Mouse (Mus musculus) heart, adult 2 months (tissue): ENCODE measurements around the gene Col6a2. TPM values are rescaled to one million over a fixed set of nuclear protein-coding genes. Genes with fewer than 3 reads are reported as not detected.

Experiments
- DNase-seq, 2 experiments: peaks; one replicate each; pipeline ENCODE4 v3.0.0; 2021
- H3K27ac ChIP-seq: fragments of 200-600 bp; 2 replicates; pipeline ENCODE4 v1.8.1; 2022
- H3K27me3 ChIP-seq: fragments of 200-500 bp; 2 replicates; pipeline ENCODE4 v1.6.1; 2012; ENCODE audit warnings: mild to moderate bottlenecking, low read length, inconsistent platforms, mixed read lengths; ENCODE audit not compliant: control insufficient read depth, insufficient read depth
- H3K36me3 ChIP-seq: fragments of 200-500 bp; 2 replicates; pipeline ENCODE4 v1.6.1; 2012; ENCODE audit warnings: low read length, inconsistent platforms; ENCODE audit not compliant: control insufficient read depth, insufficient read depth
- H3K4me1 ChIP-seq: fragments of 200-500 bp; 2 replicates; pipeline ENCODE4 v1.6.1; 2011; ENCODE audit warnings: low read length; ENCODE audit not compliant: control insufficient read depth, insufficient read depth
- H3K4me3 ChIP-seq: fragments of 200-600 bp; 2 replicates; pipeline ENCODE4 v1.8.1; 2022
- H3K79me2 ChIP-seq: fragments of 200-500 bp; replicated peaks from 2 replicates; pipeline ENCODE4 v1.6.1; 2012; ENCODE audit warnings: mild to moderate bottlenecking, inconsistent platforms, low read length, moderate library complexity, mixed read lengths; ENCODE audit not compliant: control insufficient read depth, insufficient read depth
- H3K9ac ChIP-seq: fragments of 200-500 bp; 2 replicates; pipeline ENCODE4 v1.6.1; 2012; ENCODE audit warnings: low read depth, mild to moderate bottlenecking, control low read depth, inconsistent platforms, low read length, mixed read lengths
- CTCF ChIP-seq: fragments of 200-600 bp; IDR thresholded peaks from 2 replicates; pipeline ENCODE4 v1.8.1; 2022; ENCODE audit warnings: antibody characterized with exemption, mild to moderate bottlenecking, moderate library complexity
- EP300 ChIP-seq: fragments of 200-500 bp; IDR thresholded peaks from 2 replicates; pipeline ENCODE4 v1.6.1; 2011; ENCODE audit warnings: low read depth, low read length, control low read depth; ENCODE audit not compliant: insufficient read depth
- POLR2A ChIP-seq: fragments of 200-500 bp; IDR thresholded peaks from 2 replicates; pipeline ENCODE4 v1.6.1; 2011; ENCODE audit warnings: mild to moderate bottlenecking, low read depth, low read length, control low read depth; ENCODE audit not compliant: insufficient read depth
- WGBS: fragments of 180-500 bp; shearing (Covaris S2); methylation state at CpG from one replicate; pipeline ENCODE4 v1.1.7; 2018; 5-methylcytosine and 5-hydroxymethylcytosine counted together
- intact Hi-C: fragments of 180-260 bp; cut with DNase I; formaldehyde crosslinking; loops from one replicate; pipeline ENCODE4 v1.15.1; 2025
- polyA plus RNA-seq: library from polyadenylated mRNA; depleted of rRNA; stranded (reverse); fragments of >200 nt; gene quantifications from 2 replicates; pipeline ENCODE4 v1.2.3, GENCODE M21; 2012
- total RNA-seq, 2 experiments: library from RNA; stranded (reverse); gene quantifications; 2 replicates each; pipeline ENCODE4 v1.2.3; 2021

Gene Col6a2
- total and polyA plus RNA-seq, 3 experiments: 36.0 to 70.2 (median 65.5) TPM

GRCm38 (mm10) chr10:76612473-76612872 is 11.0 kb downstream of the Col6a2 start:
- no peak overlapping the region for H3K9ac ChIP-seq
- 70% methylated on average over 7 of the region's 7 CpGs for WGBS
- no peak overlapping the region for H3K27ac ChIP-seq
- no peaks in the 10 kb centered on the region for H3K79me2 ChIP-seq
- intact Hi-C loops: no loop called here
- no peak overlapping the region for H3K4me3 ChIP-seq
- no peak for TF ChIP-seq EP300
- no peak for TF ChIP-seq POLR2A
- TF ChIP-seq CTCF: no peak
- H3K36me3 ChIP-seq: no peaks in the 10 kb centered on the region
- no peaks in the 10 kb centered on the region for H3K4me1 ChIP-seq
- no peak for DNase-seq
- no peaks in the 10 kb centered on the region for H3K27me3 ChIP-seq

- H3K9ac ChIP-seq: no peak overlapping the region
- no peaks in the 10 kb centered on the region for H3K27me3 ChIP-seq
- 30% methylated on average over 3 of the region's 3 CpGs for WGBS
- H3K27ac ChIP-seq: no peak overlapping the region
- no peak overlapping the region for H3K4me3 ChIP-seq
- H3K4me1 ChIP-seq: no peaks in the 10 kb centered on the region
- H3K79me2 ChIP-seq: no peaks in the 10 kb centered on the region
- no peaks in the 10 kb centered on the region for H3K36me3 ChIP-seq
- DNase-seq: peak in 1 of 2 experiments; percentile 15
- no peak for TF ChIP-seq CTCF
- no peak for TF ChIP-seq POLR2A
- no peak for TF ChIP-seq EP300
- intact Hi-C loops: no loop called here
Measured at GRCm38 (mm10) chr10:76602690-76603089, 20.7 kb downstream of the Col6a2 start.

- Histone ChIP-seq H3K27ac (no peak overlapping the region), H3K79me2 (no peaks in the 10 kb centered on the region), H3K9ac (no peak overlapping the region), H3K4me3 (no peak overlapping the region), H3K27me3 (no peaks in the 10 kb centered on the region), H3K4me1 (no peaks in the 10 kb centered on the region), H3K36me3 (no peaks in the 10 kb centered on the region)
- DNase-seq: no peak
- intact Hi-C loops: no loop called here
- WGBS: 93% methylated on average over 31 of the region's 31 CpGs
- TF ChIP-seq EP300 (no peak), CTCF (no peak), POLR2A (no peak)
Measured at GRCm38 (mm10) chr10:76596338-76596737, 27.1 kb downstream of the Col6a2 start.

GRCm38 (mm10) chr10:76590197-76590596 is 33.2 kb downstream of the Col6a2 start:
- H3K27me3 ChIP-seq: no peaks in the 10 kb centered on the region
- H3K9ac ChIP-seq: no peak overlapping the region
- peaks cover 1% of the 10 kb centered on the region; the same call in 1 of the 2 replicates for H3K4me1 ChIP-seq
- no peak overlapping the region for H3K27ac ChIP-seq
- TF ChIP-seq CTCF (no peak), EP300 (no peak)
- 63% methylated on average over 11 of the region's 11 CpGs for WGBS
- H3K36me3 ChIP-seq: no peaks in the 10 kb centered on the region; the same call in 1 of the 2 replicates
- intact Hi-C loops: no loop called here
- H3K4me3 ChIP-seq: no peak overlapping the region
- DNase-seq: no peak
- H3K79me2 ChIP-seq: no peaks in the 10 kb centered on the region

GRCm38 (mm10) chr10:76586190-76586589 is 37.2 kb downstream of the Col6a2 start:
- Histone ChIP-seq H3K79me2 (no peaks in the 10 kb centered on the region), H3K4me1 (peaks cover 1% of the 10 kb centered on the region; the same call in 1 of the 2 replicates), H3K36me3 (no peaks in the 10 kb centered on the region; the same call in 1 of the 2 replicates), H3K27me3 (no peaks in the 10 kb centered on the region), H3K4me3 (no peak overlapping the region), H3K9ac (no peak overlapping the region), H3K27ac (peak overlapping the region; percentile 33; the same call in 1 of the 2 replicates)
- intact Hi-C loops: no loop called here
- DNase-seq: peak in 1 of 2 experiments; percentile 31
- no peak for TF ChIP-seq POLR2A
- TF ChIP-seq EP300: peak; percentile 93
- TF ChIP-seq CTCF: no peak
- WGBS: 6% methylated on average over 1 of the region's 1 CpGs

- Histone ChIP-seq H3K4me3 (no peak overlapping the region), H3K36me3 (no peaks in the 10 kb centered on the region), H3K27me3 (no peaks in the 10 kb centered on the region), H3K27ac (no peak overlapping the region), H3K4me1 (no peaks in the 10 kb centered on the region), H3K79me2 (no peaks in the 10 kb centered on the region), H3K9ac (no peak overlapping the region)
- WGBS: 29% methylated on average over 10 of the region's 10 CpGs
- intact Hi-C loops: no loop called here
- no peak for TF ChIP-seq CTCF
- no peak for TF ChIP-seq EP300
- no peak for TF ChIP-seq POLR2A
- DNase-seq: no peak
Measured at GRCm38 (mm10) chr10:76584138-76584537, 39.3 kb downstream of the Col6a2 start.
